Mouse (Mus musculus) forebrain, embryonic 16.5 days (tissue): ENCODE measurements around the gene Copg2. TPM values are rescaled to one million over a fixed set of nuclear protein-coding genes. Genes with fewer than 3 reads are reported as not detected.
A peak's percentile ranks its signal among the peaks of the same experiment; 100 is the strongest.

Experiments
- ATAC-seq: fragments of 200-750 bp; cut with Nextera tagmentation; 2 replicates; pipeline ENCODE4 v1.8.0; 2017; ENCODE audit warnings: mild to moderate bottlenecking, moderate library complexity
- H3K27ac ChIP-seq: fragments of 300-500 bp; sonication (generic); 2 replicates; pipeline ENCODE4 v1.5.1; 2014; ENCODE audit warnings: low read length, control low read depth
- H3K27me3 ChIP-seq: fragments of 300-500 bp; sonication (generic); replicated peaks from 2 replicates; pipeline ENCODE4 v1.6.1; 2014; ENCODE audit warnings: low read length; ENCODE audit not compliant: control insufficient read depth, insufficient read depth
- H3K36me3 ChIP-seq: fragments of 300-500 bp; sonication (generic); 2 replicates; pipeline ENCODE4 v1.6.1; 2014; ENCODE audit not compliant: control insufficient read depth, insufficient read depth
- H3K4me1 ChIP-seq: fragments of 300-500 bp; sonication (generic); replicated peaks from 2 replicates; pipeline ENCODE4 v1.6.1; 2014; ENCODE audit warnings: low read length; ENCODE audit not compliant: control insufficient read depth, insufficient read depth
- H3K4me2 ChIP-seq: fragments of 300-500 bp; sonication (generic); 2 replicates; pipeline ENCODE4 v1.6.1; 2014; ENCODE audit warnings: mild to moderate bottlenecking, low read length, control low read depth
- H3K4me3 ChIP-seq: fragments of 300-500 bp; sonication (generic); replicated peaks from 2 replicates; pipeline ENCODE4 v1.5.1; 2014; ENCODE audit warnings: mild to moderate bottlenecking, low read length, control low read depth
- H3K9ac ChIP-seq: fragments of 300-500 bp; sonication (generic); replicated peaks from 2 replicates; pipeline ENCODE4 v1.6.1; 2014; ENCODE audit warnings: low read depth, low read length, control low read depth
- H3K9me3 ChIP-seq: fragments of 300-500 bp; sonication (generic); 2 replicates; pipeline ENCODE4 v1.6.1; 2016; ENCODE audit warnings: low read length; ENCODE audit not compliant: control insufficient read depth
- WGBS: fragments of 180-500 bp; shearing (Covaris S2); extraction: QIAGEN DNeasy Blood & Tissue Kit; methylation state at CpG from one replicate; pipeline ENCODE4 v1.1.7; 2014; 5-methylcytosine and 5-hydroxymethylcytosine counted together
- polyA plus RNA-seq: library from polyadenylated mRNA; unstranded; fragments of >200 nt; fragmentation: Nextera tagmentation; extraction: Ambion mirVana; gene quantifications from 2 replicates; pipeline ENCODE4 v1.2.1, GENCODE M21; 2015

Copg2 gene
- polyA plus RNA-seq, 1 experiment from 2014 or later: 31.1 TPM

- no peaks in the 10 kb centered on the region for H3K36me3 ChIP-seq
- no peak within 1 kb of the TSS for H3K4me3 ChIP-seq
- no peaks in the 10 kb centered on the region for H3K27me3 ChIP-seq
- peak within 1 kb of the TSS; percentile 52; the same call in 1 of the 2 replicates for H3K27ac ChIP-seq
- H3K9me3 ChIP-seq: no peaks in the 10 kb centered on the region
- no peak within 1 kb of the TSS for H3K9ac ChIP-seq
- H3K4me1 ChIP-seq: peaks cover 5% of the 10 kb centered on the region; the same call in 1 of the 2 replicates
- 75% methylated on average over 7 of the region's 7 CpGs for WGBS
- ATAC-seq: no peak
- H3K4me2 ChIP-seq: no peak within 1 kb of the TSS
These were observed 173.3 kb downstream of the Copg2 start, which contains the start of gene Mest for GRCm38 (mm10) chr6:30723331-30723730. Gene Mest, plus strand, starts transcription at chr6:30723547.

GRCm38 (mm10) chr6:30722385-30723164, 174.0 kb downstream of the Copg2 start:
- WGBS: 41% methylated on average over 4 of the region's 4 CpGs
- H3K9ac ChIP-seq: no peak overlapping the region
- H3K4me1 ChIP-seq: peaks cover 5% of the 10 kb centered on the region; the same call in 1 of the 2 replicates
- peak overlapping the region; percentile 46 for H3K27ac ChIP-seq
- peak; percentile 79 for ATAC-seq
- H3K9me3 ChIP-seq: no peaks in the 10 kb centered on the region
- H3K4me3 ChIP-seq: no peak overlapping the region
- no peaks in the 10 kb centered on the region for H3K36me3 ChIP-seq
- H3K27me3 ChIP-seq: no peaks in the 10 kb centered on the region
- no peak overlapping the region for H3K4me2 ChIP-seq

- ATAC-seq: peak; percentile 82
- no peaks in the 10 kb centered on the region for H3K9me3 ChIP-seq
- H3K4me3 ChIP-seq: no peak overlapping the region
- H3K36me3 ChIP-seq: no peaks in the 10 kb centered on the region
- H3K9ac ChIP-seq: no peak overlapping the region
- 30% methylated on average over 7 of the region's 7 CpGs for WGBS
- no peak overlapping the region for H3K4me2 ChIP-seq
- H3K27me3 ChIP-seq: no peaks in the 10 kb centered on the region
- no peak overlapping the region for H3K27ac ChIP-seq
- H3K4me1 ChIP-seq: peaks cover 11% of the 10 kb centered on the region
These were observed 179.8 kb downstream of the Copg2 start for GRCm38 (mm10) chr6:30716796-30717195.

GRCm38 (mm10) chr6:30714891-30715471, 181.6 kb downstream of the Copg2 start:
- H3K9ac ChIP-seq: no peak overlapping the region
- H3K27ac ChIP-seq: no peak overlapping the region
- H3K36me3 ChIP-seq: no peaks in the 10 kb centered on the region
- H3K4me2 ChIP-seq: no peak overlapping the region
- no peaks in the 10 kb centered on the region for H3K27me3 ChIP-seq
- H3K4me3 ChIP-seq: no peak overlapping the region
- peak; percentile 68 for ATAC-seq
- peaks cover 13% of the 10 kb centered on the region for H3K4me1 ChIP-seq
- no peaks in the 10 kb centered on the region for H3K9me3 ChIP-seq
- WGBS: 59% methylated on average over 5 of the region's 5 CpGs

- H3K36me3 ChIP-seq: no peaks in the 10 kb centered on the region
- 94% methylated on average over 11 of the region's 11 CpGs for WGBS
- H3K27me3 ChIP-seq: no peaks in the 10 kb centered on the region
- peaks cover 13% of the 10 kb centered on the region for H3K4me1 ChIP-seq
- H3K27ac ChIP-seq: no peak overlapping the region
- H3K9me3 ChIP-seq: no peaks in the 10 kb centered on the region
- no peak for ATAC-seq
- no peak overlapping the region for H3K9ac ChIP-seq
- H3K4me2 ChIP-seq: no peak overlapping the region
- no peak overlapping the region for H3K4me3 ChIP-seq
These were observed 182.7 kb downstream of the Copg2 start for GRCm38 (mm10) chr6:30713896-30714295.

- H3K4me3 ChIP-seq: no peak overlapping the region
- 90% methylated on average over 6 of the region's 6 CpGs for WGBS
- H3K36me3 ChIP-seq: no peaks in the 10 kb centered on the region
- no peaks in the 10 kb centered on the region for H3K27me3 ChIP-seq
- ATAC-seq: no peak
- H3K27ac ChIP-seq: no peak overlapping the region
- no peak overlapping the region for H3K9ac ChIP-seq
- H3K9me3 ChIP-seq: no peaks in the 10 kb centered on the region
- peaks cover 13% of the 10 kb centered on the region for H3K4me1 ChIP-seq
- H3K4me2 ChIP-seq: no peak overlapping the region
These were observed 183.1 kb downstream of the Copg2 start for GRCm38 (mm10) chr6:30713455-30713854.

- WGBS: 69% methylated on average over 7 of the region's 7 CpGs
- H3K4me3 ChIP-seq: no peak overlapping the region
- no peak for ATAC-seq
These were observed 184.1 kb downstream of the Copg2 start for GRCm38 (mm10) chr6:30712484-30712883.

GRCm38 (mm10) chr6:30711365-30711763, 185.2 kb downstream of the Copg2 start:
- ATAC-seq: no peak
- no peaks in the 10 kb centered on the region for H3K27me3 ChIP-seq
- H3K4me3 ChIP-seq: no peak overlapping the region
- no peaks in the 10 kb centered on the region for H3K36me3 ChIP-seq
- peaks cover 9% of the 10 kb centered on the region; the same call in 1 of the 2 replicates for H3K4me1 ChIP-seq
- H3K9me3 ChIP-seq: no peaks in the 10 kb centered on the region
- H3K27ac ChIP-seq: no peak overlapping the region
- H3K9ac ChIP-seq: no peak overlapping the region
- WGBS: 65% methylated on average over 10 of the region's 10 CpGs
- H3K4me2 ChIP-seq: no peak overlapping the region

More at GRCm38 (mm10) chr6:30712484-30712883, 184.1 kb downstream of the Copg2 start:
- H3K36me3 ChIP-seq: no peaks in the 10 kb centered on the region
- H3K9me3 ChIP-seq: no peaks in the 10 kb centered on the region
- H3K9ac ChIP-seq: no peak overlapping the region
- H3K4me2 ChIP-seq: no peak overlapping the region
- peaks cover 13% of the 10 kb centered on the region for H3K4me1 ChIP-seq
- H3K27ac ChIP-seq: no peak overlapping the region
- H3K27me3 ChIP-seq: no peaks in the 10 kb centered on the region
